Mouse (Mus musculus) spleen, adult 2 months (tissue): Measurements from ENCODE around the gene Olfml2a. TPM values are rescaled to one million over a fixed set of nuclear protein-coding genes. Genes with fewer than 3 reads are reported as not detected.

ENCODE experiments used
- DNase-seq, 2 experiments: peaks; one replicate each; pipeline versions ENCODE4 v3.0.0 to v3.0.0-alpha.2; 2012 to 2021; ENCODE audit warnings: low spot score in 2 of 2, low read depth in 1 of 2
- H3K27ac ChIP-seq: fragments of 200-500 bp; 2 replicates; pipeline ENCODE4 v1.5.1; 2012; ENCODE audit warnings: low read length, inconsistent platforms; ENCODE audit not compliant: insufficient read depth
- H3K27me3 ChIP-seq: fragments of 200-500 bp; 2 replicates; pipeline ENCODE4 v1.6.1; 2012; ENCODE audit warnings: mild to moderate bottlenecking, moderate library complexity, low read length, inconsistent platforms; ENCODE audit not compliant: control insufficient read depth, insufficient read depth
- H3K36me3 ChIP-seq: fragments of 200-500 bp; 2 replicates; pipeline ENCODE4 v1.6.1; 2012; ENCODE audit warnings: mild to moderate bottlenecking, low read length, inconsistent platforms; ENCODE audit not compliant: control insufficient read depth, insufficient read depth
- H3K4me1 ChIP-seq: fragments of 200-500 bp; 2 replicates; pipeline ENCODE4 v1.6.1; 2011; ENCODE audit warnings: inconsistent platforms; ENCODE audit not compliant: control insufficient read depth, insufficient read depth, insufficient read length
- H3K4me3 ChIP-seq: fragments of 200-500 bp; 2 replicates; pipeline ENCODE4 v1.5.1; 2011; ENCODE audit warnings: mild to moderate bottlenecking, inconsistent platforms; ENCODE audit not compliant: insufficient read depth, insufficient read length; ENCODE audit errors: extremely low read depth
- CTCF ChIP-seq: fragments of 200-500 bp; IDR thresholded peaks from 2 replicates; pipeline ENCODE4 v1.5.1; 2011; ENCODE audit warnings: mild to moderate bottlenecking, inconsistent platforms; ENCODE audit not compliant: insufficient read depth, insufficient read length, insufficient replicate concordance; ENCODE audit errors: extremely low read depth
- POLR2A ChIP-seq: fragments of 200-500 bp; IDR thresholded peaks from 2 replicates; pipeline ENCODE4 v1.6.1; 2011; ENCODE audit warnings: low read depth, low read length, inconsistent platforms
- WGBS: fragments of 180-500 bp; shearing (Covaris S2); methylation state at CpG from one replicate; pipeline ENCODE4 v1.1.7; 2018; 5-methylcytosine and 5-hydroxymethylcytosine counted together
- polyA plus RNA-seq: library from polyadenylated mRNA; depleted of rRNA; stranded (reverse); fragments of >200 nt; gene quantifications from 2 replicates; pipeline ENCODE4 v1.2.3, GENCODE M21; 2012

Olfml2a gene
- polyA plus RNA-seq, 1 experiment, result 2.4 TPM

DNA sequence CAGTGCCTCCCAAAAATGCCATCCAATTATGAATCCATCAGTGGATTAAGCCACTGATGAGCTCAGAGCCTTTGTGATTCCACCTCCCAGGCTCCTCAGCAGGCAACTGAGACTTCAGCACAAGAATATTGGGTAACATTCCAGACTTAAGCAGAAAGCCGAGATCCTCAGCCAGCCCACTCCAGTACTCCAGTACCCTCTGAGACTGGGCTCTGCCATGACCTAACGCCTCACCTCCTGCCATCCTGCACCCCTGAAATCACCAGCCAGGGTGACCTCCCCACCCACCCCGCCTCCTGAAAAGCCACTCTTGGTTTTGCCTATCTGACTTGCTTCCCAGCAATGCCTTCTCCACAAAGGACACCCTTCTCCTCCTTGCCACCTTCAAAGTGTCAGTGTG is 5.6 kb downstream of the Olfml2a start:
- TF ChIP-seq POLR2A (no peak), CTCF (no peak)
- Histone ChIP-seq H3K4me1 (no peaks in the 10 kb centered on the region), H3K27ac (no peak overlapping the region), H3K4me3 (no peak overlapping the region), H3K36me3 (no peaks in the 10 kb centered on the region), H3K27me3 (no peaks in the 10 kb centered on the region)
- WGBS, result 89% methylated on average over 3 of the region's 3 CpGs
- DNase-seq, result no peak

DNA sequence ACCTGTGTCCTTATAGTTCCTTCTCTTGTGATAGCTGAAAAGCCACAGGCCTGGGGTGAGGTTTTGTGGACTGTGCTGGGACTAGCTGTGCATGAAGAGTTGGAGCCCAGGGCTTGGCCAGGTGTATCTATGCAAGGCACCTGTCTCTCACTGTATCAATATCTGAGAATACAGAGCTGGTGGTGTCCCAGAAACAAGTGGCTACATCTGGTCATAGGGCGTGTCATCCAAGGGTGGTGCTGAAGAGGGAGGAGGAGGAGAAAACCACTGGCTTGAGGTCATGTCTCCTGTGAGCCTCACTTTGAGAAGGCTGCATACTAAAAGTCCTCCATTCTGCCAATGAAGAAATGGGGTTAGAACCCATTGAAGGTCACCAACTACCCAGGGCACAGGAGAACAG is 6.2 kb downstream of the Olfml2a start:
- H3K27ac ChIP-seq, result no peak overlapping the region
- no peaks in the 10 kb centered on the region for H3K4me1 ChIP-seq
- WGBS, result 83% methylated on average over 1 of the region's 1 CpGs
- no peaks in the 10 kb centered on the region for H3K27me3 ChIP-seq
- H3K4me3 ChIP-seq, result no peak overlapping the region
- no peak for TF ChIP-seq CTCF
- TF ChIP-seq POLR2A, result no peak
- H3K36me3 ChIP-seq, result no peaks in the 10 kb centered on the region
- DNase-seq, result no peak

DNA sequence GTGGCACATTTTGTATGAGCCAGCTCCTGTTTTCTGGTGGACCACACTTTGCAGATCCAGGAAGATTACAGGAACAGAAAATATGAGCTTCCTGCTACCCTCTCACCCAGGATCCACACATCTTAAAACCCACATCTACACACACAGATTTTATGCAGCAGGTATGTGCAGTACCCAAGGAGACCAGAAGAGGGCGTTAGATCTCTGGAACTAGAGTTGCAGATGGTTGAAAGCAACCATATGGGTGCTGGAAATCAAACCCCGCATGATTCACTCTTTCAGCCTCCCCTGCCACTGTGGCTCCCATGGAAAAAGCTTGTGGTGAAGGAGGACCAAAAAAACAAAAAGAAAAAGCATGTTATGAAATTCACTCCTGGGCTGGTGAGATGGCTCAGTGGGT is 7.3 kb downstream of the Olfml2a start:
- no peak overlapping the region for H3K4me3 ChIP-seq
- no peak for DNase-seq
- H3K27ac ChIP-seq, result no peak overlapping the region
- H3K4me1 ChIP-seq, result no peaks in the 10 kb centered on the region
- WGBS, result 73% methylated on average over 2 of the region's 2 CpGs
- no peaks in the 10 kb centered on the region for H3K36me3 ChIP-seq
- no peak for TF ChIP-seq CTCF
- no peak for TF ChIP-seq POLR2A
- H3K27me3 ChIP-seq, result no peaks in the 10 kb centered on the region

DNA sequence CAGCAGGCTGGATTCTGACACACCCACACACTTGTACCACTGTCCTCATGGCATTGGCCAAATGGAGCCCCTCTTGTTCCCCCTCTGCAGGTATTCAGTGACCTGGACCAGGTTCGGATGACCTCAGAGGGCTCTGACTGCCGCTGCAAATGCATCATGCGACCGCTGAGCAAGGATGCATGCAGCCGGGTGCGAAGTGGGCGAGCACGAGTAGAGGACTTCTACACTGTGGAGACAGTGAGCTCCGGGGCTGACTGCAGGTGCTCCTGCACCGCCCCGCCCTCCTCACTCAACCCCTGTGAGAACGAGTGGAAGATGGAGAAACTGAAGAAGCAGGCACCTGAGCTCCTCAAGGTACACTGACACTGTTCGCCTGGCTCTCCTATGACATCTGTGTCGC is 9.6 kb downstream of the Olfml2a start:
- no peak for TF ChIP-seq POLR2A
- TF ChIP-seq CTCF, result no peak
- no peak for DNase-seq
- H3K4me3 ChIP-seq, result no peak overlapping the region
- H3K36me3 ChIP-seq, result no peaks in the 10 kb centered on the region
- H3K27ac ChIP-seq, result no peak overlapping the region
- H3K27me3 ChIP-seq, result no peaks in the 10 kb centered on the region
- 87% methylated on average over 14 of the region's 14 CpGs for WGBS
- H3K4me1 ChIP-seq, result no peaks in the 10 kb centered on the region

DNA sequence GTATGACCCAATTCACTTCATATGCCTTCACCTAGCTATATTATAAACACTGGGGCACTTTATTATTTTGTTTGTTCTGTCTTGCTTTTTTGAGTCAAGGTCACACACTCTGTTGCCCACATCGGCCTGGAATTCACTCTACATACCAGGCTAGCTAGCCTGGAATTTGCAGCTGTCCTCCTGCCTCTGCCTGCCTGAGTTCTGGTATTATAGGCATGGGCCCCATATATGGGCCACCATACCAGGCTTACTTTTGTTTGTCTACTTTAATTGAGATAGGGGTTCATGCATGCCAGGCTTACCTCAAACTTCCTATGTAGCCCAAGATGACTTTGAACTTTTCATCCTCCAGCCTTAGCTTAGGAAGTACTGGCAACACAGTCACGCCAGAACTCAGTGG is 10.1 kb downstream of the Olfml2a start:
- DNase-seq, result no peak
- WGBS, result 77% methylated on average over 2 of the region's 2 CpGs
- no peak overlapping the region for H3K4me3 ChIP-seq
- TF ChIP-seq POLR2A (no peak), CTCF (no peak)
- H3K27ac ChIP-seq, result no peak overlapping the region
- no peaks in the 10 kb centered on the region for H3K4me1 ChIP-seq
- H3K36me3 ChIP-seq, result no peaks in the 10 kb centered on the region
- no peaks in the 10 kb centered on the region for H3K27me3 ChIP-seq

DNA sequence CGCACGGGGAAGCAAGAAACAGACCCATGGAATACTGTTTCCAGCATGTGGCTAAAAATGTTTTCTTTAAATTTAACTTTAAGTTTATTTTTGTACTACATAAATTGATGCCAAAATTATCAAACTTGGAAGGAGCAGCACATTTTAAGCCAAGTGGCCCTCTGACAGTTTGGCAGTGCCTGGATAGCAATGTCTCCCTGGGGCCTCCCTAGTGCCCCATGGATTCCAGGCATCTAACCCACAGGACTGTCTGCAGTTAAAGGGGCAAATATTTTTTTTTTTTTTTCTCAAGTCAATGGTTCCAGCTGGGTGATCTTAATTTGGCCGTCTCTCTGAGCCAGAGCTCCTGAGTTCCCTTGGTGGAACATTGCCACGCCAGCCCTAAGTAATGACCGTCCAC is 11.4 kb downstream of the Olfml2a start:
- no peak for TF ChIP-seq CTCF
- no peak for TF ChIP-seq POLR2A

DNA sequence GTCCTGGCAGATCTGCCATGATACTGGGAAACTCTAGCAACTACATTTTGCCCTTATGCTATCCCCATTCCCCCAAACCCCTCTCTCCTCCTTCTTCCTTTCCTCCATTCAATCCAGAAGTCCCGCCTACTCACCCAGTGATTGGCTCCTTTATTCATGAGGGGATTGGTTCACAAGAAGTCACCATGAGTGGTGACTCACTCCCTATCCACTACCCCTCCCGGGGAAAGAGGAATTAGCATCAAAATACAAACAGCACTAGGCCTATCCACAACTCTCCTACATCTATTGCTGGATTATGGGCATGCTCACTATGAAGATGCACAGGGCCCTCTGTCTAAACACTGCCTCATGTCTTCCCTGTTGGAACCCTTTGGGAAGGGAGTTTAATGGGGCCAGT is 12.2 kb downstream of the Olfml2a start:
- no peak overlapping the region for H3K27ac ChIP-seq
- no peaks in the 10 kb centered on the region for H3K4me1 ChIP-seq
- DNase-seq, result no peak
- H3K36me3 ChIP-seq, result no peaks in the 10 kb centered on the region
- WGBS, result 49% methylated on average over 2 of the region's 2 CpGs
- H3K27me3 ChIP-seq, result no peaks in the 10 kb centered on the region
- H3K4me3 ChIP-seq, result no peak overlapping the region
- TF ChIP-seq CTCF (no peak), POLR2A (no peak)

More for the DNA sequence above, 11.4 kb downstream of the Olfml2a start:
- no peak for DNase-seq
- H3K27ac ChIP-seq, result no peak overlapping the region
- no peak overlapping the region for H3K4me3 ChIP-seq
- whole genome bisulfite sequencing, result 86% methylated on average over 5 of the region's 5 CpGs
- H3K4me1 ChIP-seq, result no peaks in the 10 kb centered on the region
- no peaks in the 10 kb centered on the region for H3K27me3 ChIP-seq
- H3K36me3 ChIP-seq, result no peaks in the 10 kb centered on the region
